Mouse (Mus musculus): ENCODE measurements around the gene Acyp1. TPM values are rescaled to one million over a fixed set of nuclear protein-coding genes. Genes with fewer than 3 reads are reported as not detected.
A peak's percentile ranks its signal among the peaks of the same experiment; 100 is the strongest.
"Not testable (repeated sequence)": the region's sequence is repeated elsewhere in the genome, so short reads cannot be mapped to it uniquely, and the experiment has no call there.

Acyp1 gene
- polyA plus RNA-seq, 1 experiment from 2014 or later, result 71.4 TPM

DNA sequence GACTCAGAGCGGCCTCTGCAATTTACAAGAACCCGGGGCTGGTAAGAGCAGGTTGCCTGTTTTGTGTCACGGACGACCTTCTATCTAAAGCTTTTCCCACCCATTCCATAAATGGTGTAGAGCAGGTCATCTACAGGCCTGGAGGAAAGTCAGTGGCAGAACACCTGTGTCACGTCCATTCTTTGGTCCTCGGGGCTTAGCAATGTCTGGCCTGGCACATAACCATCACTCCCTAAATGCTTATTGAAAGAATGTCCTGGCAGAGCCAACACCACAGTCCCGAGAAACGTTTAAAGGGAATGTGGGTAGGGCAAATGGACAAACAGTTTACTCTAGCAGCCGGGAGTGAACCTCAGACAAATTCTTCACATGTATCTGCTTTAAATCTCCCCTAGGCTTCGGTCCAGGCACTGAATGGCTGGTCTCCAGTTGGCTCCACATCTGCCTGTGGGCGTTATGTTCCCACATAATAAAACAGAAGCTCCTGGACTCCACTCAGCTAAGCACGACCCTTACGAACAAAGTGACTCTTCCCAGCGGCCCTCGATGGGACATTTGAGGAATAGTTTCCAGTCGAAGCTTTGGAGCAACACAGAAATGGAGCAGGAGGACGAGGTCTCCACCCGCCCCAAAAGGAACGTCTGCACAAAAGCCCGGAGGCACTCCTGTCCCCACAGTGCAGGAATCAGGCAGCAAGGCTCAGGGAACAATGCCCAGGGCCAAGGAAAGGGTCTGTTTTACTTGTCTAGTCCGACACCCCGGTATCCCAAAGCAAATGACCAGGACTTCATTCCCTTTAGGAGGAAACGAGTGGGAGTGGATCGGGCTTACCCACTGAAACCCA is 1.1 kb upstream of the Acyp1 start:
- Histone ChIP-seq H3K4me1 (replicated peaks; ENCODE audit: control insufficient read depth, insufficient read depth, low read length) (0 out of 2 replicates have a peak, but pooled peaks cover 2% of the 10 kb centered on the region), H3K36me3 (ENCODE audit: control insufficient read depth, insufficient read depth, low read length) (no peaks in the 10 kb centered on the region), H3K27ac (ENCODE audit: low read depth, low read length) (no peak overlapping the region), H3K4me2 (replicated peaks; ENCODE audit: low read depth, low read length) (peak overlapping the region; percentile 65; the same call in 1 of the 2 replicates), H3K9ac (ENCODE audit: low read depth, low read length) (peak overlapping the region; percentile 37; the same call in 1 of the 2 replicates), H3K9me3 (ENCODE audit: control insufficient read depth, low read length) (no peaks in the 10 kb centered on the region), H3K27me3 (ENCODE audit: control insufficient read depth, insufficient read depth, low read length) (no peaks in the 10 kb centered on the region), H3K4me3 (ENCODE audit: low read depth, low read length) (peak overlapping the region; percentile 40; the same call in 1 of the 2 replicates)
- 63% methylated on average over 24 of the region's 24 CpGs for WGBS
- ATAC-seq (ENCODE audit: low FRiP score) (no peak), DNase-seq (ENCODE audit: low spot score) (no peak)

- H3K4me1 ChIP-seq (replicated peaks; ENCODE audit: control insufficient read depth, insufficient read depth, low read length), result 0 out of 2 replicates have a peak, but pooled peaks cover 2% of the 10 kb centered on the region
- H3K4me2 ChIP-seq (replicated peaks; ENCODE audit: low read depth, low read length), result peak within 1 kb of the TSS; percentile 65
- H3K9me3 ChIP-seq (ENCODE audit: control insufficient read depth, low read length), result no peaks in the 10 kb centered on the region
- H3K4me3 ChIP-seq (ENCODE audit: low read depth, low read length), result peak within 1 kb of the TSS; percentile 40
- H3K36me3 ChIP-seq (ENCODE audit: control insufficient read depth, insufficient read depth, low read length), result no peaks in the 10 kb centered on the region
- peak; percentile 93 for DNase-seq (ENCODE audit: low spot score)
- no peaks in the 10 kb centered on the region for H3K27me3 ChIP-seq (ENCODE audit: control insufficient read depth, insufficient read depth, low read length)
- 3% methylated on average over 30 of the region's 31 CpGs for WGBS
- H3K9ac ChIP-seq (ENCODE audit: low read depth, low read length), result peak within 1 kb of the TSS; percentile 37
- peak; percentile 90 for ATAC-seq (ENCODE audit: low FRiP score)
- no peak within 1 kb of the TSS for H3K27ac ChIP-seq (ENCODE audit: low read depth, low read length)
Measured at GRCm38 (mm10) chr12:85288486-85289156, 383 bp upstream of the Acyp1 start, which contains the start of gene Zc2hc1c. TSS of gene Zc2hc1c (plus strand) at chr12:85288591.

DNA sequence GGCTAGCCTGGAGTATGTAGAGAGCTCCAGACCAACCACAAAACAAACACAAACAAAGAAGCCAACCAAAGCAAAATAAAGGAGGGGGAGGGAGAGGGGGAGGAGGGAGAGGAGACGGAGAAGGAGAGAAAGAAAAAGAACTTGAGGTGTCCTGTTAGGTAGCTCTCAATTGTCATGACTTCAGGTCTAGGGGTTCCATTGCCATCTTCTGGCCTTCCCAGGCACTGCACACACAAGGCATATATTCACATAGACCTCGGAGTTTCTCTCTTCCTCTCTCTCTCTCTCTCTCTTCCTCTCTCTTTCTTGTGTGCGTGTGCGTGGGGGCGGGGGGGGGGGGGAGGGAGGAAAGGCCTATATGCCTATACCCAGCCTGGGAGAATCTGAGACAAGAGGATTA is 1.3 kb downstream of the Acyp1 start:
- no peaks in the 10 kb centered on the region for H3K36me3 ChIP-seq (ENCODE audit: control insufficient read depth, insufficient read depth, low read length)
- no peak overlapping the region for H3K4me2 ChIP-seq (replicated peaks; ENCODE audit: low read depth, low read length)
- H3K9ac ChIP-seq (ENCODE audit: low read depth, low read length), result no peak overlapping the region
- H3K27ac ChIP-seq (ENCODE audit: low read depth, low read length), result no peak overlapping the region
- ATAC-seq (ENCODE audit: low FRiP score) (no peak), DNase-seq (ENCODE audit: low spot score) (no peak)
- 30% methylated on average over 3 of the region's 5 CpGs for WGBS
- 0 out of 2 replicates have a peak, but pooled peaks cover 2% of the 10 kb centered on the region for H3K4me1 ChIP-seq (replicated peaks; ENCODE audit: control insufficient read depth, insufficient read depth, low read length)
- no peak overlapping the region for H3K4me3 ChIP-seq (ENCODE audit: low read depth, low read length)
- H3K9me3 ChIP-seq (ENCODE audit: control insufficient read depth, low read length), result no peaks in the 10 kb centered on the region
- no peaks in the 10 kb centered on the region for H3K27me3 ChIP-seq (ENCODE audit: control insufficient read depth, insufficient read depth, low read length)

DNA sequence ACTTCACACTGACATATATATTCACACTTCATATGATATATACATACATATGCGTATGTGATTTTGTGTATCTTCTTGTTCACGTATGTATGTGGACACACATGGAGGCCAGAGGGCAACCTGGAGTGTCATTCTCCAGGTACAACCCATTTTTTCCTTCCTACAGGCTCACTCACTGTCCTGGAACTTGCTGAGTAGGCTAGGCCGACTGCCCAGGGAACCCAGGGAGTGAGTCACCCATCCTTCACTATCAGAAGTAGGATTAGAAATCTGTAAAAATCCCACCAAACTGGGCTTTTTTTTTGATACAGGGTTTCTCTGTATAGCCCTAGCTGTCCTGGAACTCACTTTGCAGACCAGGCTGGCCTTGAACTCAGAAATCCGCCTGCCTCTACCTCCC is 3.2 kb downstream of the Acyp1 start:
- no peak overlapping the region for H3K4me3 ChIP-seq (ENCODE audit: low read depth, low read length)
- WGBS, result 88% methylated on average over 4 of the region's 4 CpGs

GRCm38 (mm10) chr12:85284331-85284730 is 3.9 kb downstream of the Acyp1 start:
- ATAC-seq (ENCODE audit: low FRiP score), result no peak
- H3K27me3 ChIP-seq (ENCODE audit: control insufficient read depth, insufficient read depth, low read length), result no peaks in the 10 kb centered on the region
- H3K36me3 ChIP-seq (ENCODE audit: control insufficient read depth, insufficient read depth, low read length), result no peaks in the 10 kb centered on the region
- no peak for DNase-seq (ENCODE audit: low spot score)
- H3K9ac ChIP-seq (ENCODE audit: low read depth, low read length), result no peak overlapping the region
- WGBS, result 70% methylated on average over 8 of the region's 8 CpGs
- no peaks in the 10 kb centered on the region for H3K9me3 ChIP-seq (ENCODE audit: control insufficient read depth, low read length)
- H3K4me1 ChIP-seq (replicated peaks; ENCODE audit: control insufficient read depth, insufficient read depth, low read length), result peaks cover 7% of the 10 kb centered on the region; the same call in 1 of the 2 replicates
- H3K4me2 ChIP-seq (replicated peaks; ENCODE audit: low read depth, low read length), result no peak overlapping the region
- no peak overlapping the region for H3K27ac ChIP-seq (ENCODE audit: low read depth, low read length)
- H3K4me3 ChIP-seq (ENCODE audit: low read depth, low read length), result no peak overlapping the region

More for the DNA sequence above, 3.2 kb downstream of the Acyp1 start:
- Histone ChIP-seq H3K36me3 (ENCODE audit: control insufficient read depth, insufficient read depth, low read length) (no peaks in the 10 kb centered on the region), H3K4me2 (replicated peaks; ENCODE audit: low read depth, low read length) (no peak overlapping the region), H3K4me1 (replicated peaks; ENCODE audit: control insufficient read depth, insufficient read depth, low read length) (0 out of 2 replicates have a peak, but pooled peaks cover 2% of the 10 kb centered on the region), H3K9ac (ENCODE audit: low read depth, low read length) (no peak overlapping the region), H3K9me3 (ENCODE audit: control insufficient read depth, low read length) (no peaks in the 10 kb centered on the region), H3K27me3 (ENCODE audit: control insufficient read depth, insufficient read depth, low read length) (no peaks in the 10 kb centered on the region), H3K27ac (ENCODE audit: low read depth, low read length) (no peak overlapping the region)
- DNase-seq (ENCODE audit: low spot score) (no peak), ATAC-seq (ENCODE audit: low FRiP score) (no peak)

DNA sequence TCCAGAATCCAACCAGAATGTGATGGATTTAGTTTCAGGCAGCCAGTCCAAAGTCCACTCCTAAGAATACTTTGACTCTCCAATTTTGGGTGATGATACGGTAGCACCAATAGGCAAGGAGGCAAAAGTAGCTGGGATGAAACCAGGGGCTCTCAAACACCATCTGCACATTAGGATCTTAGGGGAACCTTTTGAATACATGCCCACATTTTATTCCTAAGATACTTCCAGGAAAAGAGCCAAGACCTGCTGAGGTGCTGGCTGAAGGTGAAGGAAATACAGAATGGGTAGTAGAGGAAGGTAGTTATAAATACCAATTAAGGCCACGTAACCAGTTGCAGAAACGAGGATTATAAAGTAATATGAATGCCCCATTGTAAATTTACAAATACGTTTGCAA is 6.5 kb downstream of the Acyp1 start:
- DNase-seq (ENCODE audit: low spot score); H3K4me3 ChIP-seq (ENCODE audit: low read depth, low read length); H3K9ac ChIP-seq (ENCODE audit: low read depth, low read length); H3K27ac ChIP-seq (ENCODE audit: low read depth, low read length); H3K9me3 ChIP-seq (ENCODE audit: control insufficient read depth, low read length); H3K36me3 ChIP-seq (ENCODE audit: control insufficient read depth, insufficient read depth, low read length); H3K4me1 ChIP-seq (replicated peaks; ENCODE audit: control insufficient read depth, insufficient read depth, low read length); ATAC-seq (ENCODE audit: low FRiP score); H3K27me3 ChIP-seq (ENCODE audit: control insufficient read depth, insufficient read depth, low read length); H3K4me2 ChIP-seq (replicated peaks; ENCODE audit: low read depth, low read length): not testable (repeated sequence)
- 96% methylated on average over 1 of the region's 4 CpGs for WGBS

DNA sequence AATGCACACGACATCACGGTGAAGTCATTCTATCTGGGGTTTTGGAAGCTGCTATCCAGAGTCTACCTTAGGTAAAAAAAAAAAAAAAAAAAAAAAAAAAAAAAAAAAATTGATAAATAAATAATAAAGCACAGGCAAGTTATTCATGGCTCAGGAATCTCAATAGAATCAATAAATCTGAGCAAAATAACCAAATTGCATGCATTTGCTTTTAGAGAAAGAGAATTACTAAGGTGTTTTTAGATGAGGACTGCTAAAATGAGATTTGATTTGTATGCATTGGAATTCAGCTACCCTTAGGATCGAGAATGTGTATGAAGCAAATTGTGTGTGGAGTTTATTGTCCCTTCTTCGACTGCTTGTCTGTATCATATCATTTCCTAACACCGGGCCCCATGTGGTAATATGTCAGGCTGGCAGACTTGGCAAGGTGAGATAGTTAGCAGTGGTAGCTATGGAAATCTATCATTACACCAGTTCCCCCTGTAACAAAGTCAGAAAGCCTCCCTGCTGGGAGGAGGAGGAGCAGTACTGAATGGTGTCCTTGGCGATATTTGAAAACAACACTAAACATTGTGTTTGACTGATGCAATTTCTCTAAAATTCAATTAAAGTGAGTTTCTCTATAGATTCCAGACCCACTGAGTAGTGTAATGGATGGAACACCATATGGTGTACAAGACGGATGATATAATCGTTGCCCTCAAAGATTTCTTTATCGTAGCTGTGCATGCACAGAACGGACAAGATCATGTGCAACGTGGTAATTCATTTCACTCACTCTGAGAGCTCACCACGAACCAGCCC is 7.2 kb downstream of the Acyp1 start:
- no peak for DNase-seq (ENCODE audit: low spot score)
- H3K27ac ChIP-seq (ENCODE audit: low read depth, low read length), result no peak overlapping the region

GRCm38 (mm10) chr12:85280105-85280844 is 8.0 kb downstream of the Acyp1 start:
- Histone ChIP-seq H3K27me3 (ENCODE audit: control insufficient read depth, insufficient read depth, low read length) (no peaks in the 10 kb centered on the region), H3K36me3 (ENCODE audit: control insufficient read depth, insufficient read depth, low read length) (no peaks in the 10 kb centered on the region), H3K9me3 (ENCODE audit: control insufficient read depth, low read length) (no peaks in the 10 kb centered on the region), H3K4me2 (replicated peaks; ENCODE audit: low read depth, low read length) (peak overlapping the region; percentile 86), H3K27ac (ENCODE audit: low read depth, low read length) (no peak overlapping the region), H3K4me3 (ENCODE audit: low read depth, low read length) (peak overlapping the region; percentile 79), H3K9ac (ENCODE audit: low read depth, low read length) (peak overlapping the region; percentile 90), H3K4me1 (replicated peaks; ENCODE audit: control insufficient read depth, insufficient read depth, low read length) (peaks cover 5% of the 10 kb centered on the region; the same call in 1 of the 2 replicates)
- under 1% methylated on average over 31 of the region's 31 CpGs for WGBS
- peak; percentile 98 for DNase-seq (ENCODE audit: low spot score)
- ATAC-seq (ENCODE audit: low FRiP score), result peak; percentile 97

More for the DNA sequence above, 7.2 kb downstream of the Acyp1 start:
- no peaks in the 10 kb centered on the region for H3K36me3 ChIP-seq (ENCODE audit: control insufficient read depth, insufficient read depth, low read length)
- no peak overlapping the region for H3K9ac ChIP-seq (ENCODE audit: low read depth, low read length)
- no peak; the same call in 1 of the 2 replicates for ATAC-seq (ENCODE audit: low FRiP score)
- peak overlapping the region; percentile 86 for H3K4me2 ChIP-seq (replicated peaks; ENCODE audit: low read depth, low read length)
- H3K4me1 ChIP-seq (replicated peaks; ENCODE audit: control insufficient read depth, insufficient read depth, low read length), result peaks cover 5% of the 10 kb centered on the region; the same call in 1 of the 2 replicates
- WGBS, result 65% methylated on average over 12 of the region's 12 CpGs
- no peaks in the 10 kb centered on the region for H3K27me3 ChIP-seq (ENCODE audit: control insufficient read depth, insufficient read depth, low read length)
- no peaks in the 10 kb centered on the region for H3K9me3 ChIP-seq (ENCODE audit: control insufficient read depth, low read length)
- H3K4me3 ChIP-seq (ENCODE audit: low read depth, low read length), result no peak overlapping the region
